Mouse (Mus musculus): ENCODE results near the gene Cul7.

Gene Cul7

DNA sequence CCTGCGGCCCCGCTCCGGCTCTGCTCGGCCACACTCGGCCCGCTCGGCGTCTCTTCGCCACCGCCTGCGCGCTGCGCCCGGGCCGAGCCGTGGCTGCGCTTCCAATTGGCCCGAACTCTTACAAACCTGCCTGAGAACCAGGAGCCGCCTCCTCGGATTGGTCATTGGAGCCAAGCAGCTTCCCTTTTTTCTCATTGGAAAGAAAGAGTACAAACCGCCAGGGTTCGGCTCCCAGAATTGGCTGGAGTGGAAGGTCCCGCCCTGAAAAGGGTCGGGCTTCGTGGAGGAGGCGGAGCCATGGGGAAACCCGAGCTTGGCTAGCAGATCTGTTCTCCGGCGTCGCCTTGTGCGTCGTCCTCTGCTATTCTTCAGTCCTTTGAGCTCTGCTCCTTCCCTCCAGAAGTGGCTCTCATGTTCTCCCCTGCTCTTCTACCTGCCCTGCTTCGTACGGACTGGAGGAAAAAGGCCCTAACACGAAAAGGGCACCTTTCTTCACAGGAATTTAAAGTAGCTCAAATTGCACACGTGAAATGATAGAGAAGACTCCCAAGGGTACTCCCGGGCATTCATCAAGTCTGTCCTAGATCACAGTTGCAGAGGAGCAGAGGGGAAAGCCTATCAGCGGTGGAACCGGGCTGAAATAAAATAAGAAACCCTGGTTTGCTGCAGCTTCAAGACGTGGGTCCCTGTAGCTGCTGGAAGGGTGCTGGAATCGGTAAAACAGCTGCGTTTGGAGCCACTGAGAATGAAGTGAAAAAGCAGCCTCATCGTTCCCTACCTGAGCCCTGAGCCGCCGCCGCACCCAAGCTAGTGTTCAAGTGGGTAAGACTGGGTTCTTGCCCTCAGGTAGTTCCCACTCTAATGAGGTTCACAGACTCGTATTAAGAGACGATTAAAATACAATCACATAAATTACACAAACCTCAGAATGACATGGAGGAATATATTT is 55.0 kb downstream of the Cul7 start, which contains the start of gene Ppp2r5d:
TSS of gene Ppp2r5d (minus strand) at position 225 of the 949 bp plus-strand sequence.
- peak; percentile 97 for DNase-seq (ENCODE audit: low read depth, low spot score)

DNA sequence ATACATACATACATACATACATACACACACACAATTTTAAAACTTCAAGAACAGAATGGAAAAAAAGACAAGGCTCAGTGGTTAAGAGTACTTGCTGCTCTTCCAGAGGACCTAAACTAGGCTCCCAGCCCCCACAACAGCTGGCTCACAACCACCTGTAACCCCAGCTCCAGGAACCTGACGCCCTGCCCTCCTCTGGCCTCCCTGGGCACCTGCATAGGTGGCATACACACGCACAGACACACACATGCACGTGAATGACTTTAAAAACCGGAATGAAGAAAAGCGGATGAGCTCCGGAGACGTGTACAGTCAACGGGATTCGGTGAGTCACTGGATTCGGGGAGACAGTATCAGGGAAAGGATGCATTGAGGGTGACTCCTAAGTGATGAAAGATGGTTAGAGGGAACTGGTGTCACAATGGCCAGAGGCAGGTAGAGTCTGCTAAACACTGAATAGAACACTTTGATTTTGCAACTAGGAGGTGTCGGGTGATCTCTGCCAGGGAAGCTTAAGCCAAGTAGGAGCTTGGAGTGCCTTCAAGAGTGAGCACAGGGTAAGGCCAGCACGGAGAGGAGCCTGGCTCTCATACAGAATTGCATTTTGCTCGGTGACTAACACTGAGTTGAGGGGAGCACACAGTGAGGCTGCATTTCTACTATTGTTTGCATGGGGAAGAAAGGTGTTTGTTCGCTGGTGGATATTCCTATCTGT is 56.4 kb downstream of the Cul7 start:
- no peak for DNase-seq (ENCODE audit: low read depth, low spot score)

DNA sequence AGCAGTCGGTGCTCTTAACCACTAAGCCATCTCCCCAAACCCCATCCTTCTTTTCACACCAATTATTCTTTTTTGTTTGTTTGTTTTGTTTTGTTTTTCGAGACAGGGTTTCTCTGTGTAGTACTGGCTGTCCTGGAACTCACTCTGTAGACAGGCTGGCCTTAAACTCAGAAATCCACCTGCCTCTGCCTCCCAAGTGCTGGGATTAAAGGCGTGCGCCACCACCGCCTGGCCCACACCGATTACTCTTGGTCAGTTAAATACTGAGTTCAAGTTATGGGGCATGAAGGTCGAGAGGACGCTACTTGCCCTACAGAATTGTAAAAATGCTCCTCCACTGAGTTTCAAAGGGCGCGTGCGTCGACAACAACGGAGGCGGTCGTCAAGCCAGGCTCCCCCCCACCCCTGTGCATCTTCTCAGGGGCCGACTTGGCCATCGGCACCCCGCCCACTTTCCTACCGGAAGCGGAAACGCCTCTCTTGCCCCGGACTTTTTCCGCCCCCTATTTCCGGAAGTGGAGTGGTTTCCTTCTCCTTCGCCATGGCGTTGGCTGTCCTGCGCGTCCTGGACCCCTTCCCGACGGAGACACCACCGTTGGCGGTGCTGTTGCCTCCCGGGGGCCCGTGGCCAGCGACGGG is 60.9 kb downstream of the Cul7 start, which contains the start of gene Pex6:
TSS of gene Pex6 (plus strand) at position 505 of the 639 bp plus-strand sequence.
- peak; percentile 93 for DNase-seq (ENCODE audit: low read depth, low spot score)

DNA sequence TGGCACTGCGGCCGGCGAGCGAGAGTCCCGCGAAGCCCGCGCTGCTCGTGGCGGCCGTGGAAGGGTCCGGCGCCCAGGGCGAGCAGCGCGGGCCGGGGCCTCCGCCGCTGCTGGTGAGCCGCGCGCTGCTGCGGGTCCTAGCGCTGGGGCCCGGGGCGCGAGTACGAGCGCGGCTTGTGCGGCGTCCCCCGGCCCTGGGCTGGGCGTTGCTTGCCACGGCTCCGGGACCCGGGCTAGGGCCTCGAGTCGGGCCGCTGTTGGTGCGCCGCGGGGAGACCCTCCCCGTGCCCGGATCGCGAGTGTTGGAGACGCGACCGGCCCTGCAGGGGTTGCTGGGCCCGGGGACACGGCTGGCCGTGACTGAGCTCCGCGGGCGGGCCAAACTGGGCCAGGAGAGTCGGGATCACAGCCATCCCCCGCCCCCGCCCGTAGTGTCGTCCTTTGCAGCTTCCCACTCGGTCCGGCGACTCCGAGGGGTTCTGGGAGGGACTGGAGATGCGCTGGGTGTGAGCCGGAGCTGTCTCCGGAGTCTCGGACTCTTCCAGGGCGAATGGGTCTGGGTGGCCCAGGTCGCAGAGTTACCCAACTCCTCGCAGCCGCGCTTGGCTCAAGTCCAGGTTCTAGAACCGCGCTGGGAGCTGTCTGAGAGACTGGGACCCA is 61.6 kb downstream of the Cul7 start:
- peak; percentile 33 for DNase-seq (ENCODE audit: low read depth, low spot score)

DNA sequence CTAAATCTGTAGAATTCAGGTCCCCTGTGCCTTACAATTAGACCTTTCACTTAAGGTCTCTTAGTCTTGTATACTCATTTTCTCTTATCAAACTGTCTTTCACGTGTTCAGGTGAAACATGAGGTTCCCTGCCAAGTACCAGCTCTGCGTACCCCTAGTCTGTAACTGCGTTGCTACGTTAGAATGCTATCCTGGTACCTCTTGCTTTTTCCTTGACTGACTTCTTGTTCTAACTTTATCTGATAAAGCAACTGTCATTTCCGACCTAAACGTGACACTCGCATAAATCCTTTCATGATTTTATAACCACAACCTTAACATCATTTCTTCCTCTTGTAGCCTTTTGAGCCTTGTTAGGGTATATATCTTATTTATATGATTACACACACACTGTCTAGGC is 62.3 kb downstream of the Cul7 start:
- DNase-seq (ENCODE audit: low read depth, low spot score), result peak; percentile 44

DNA sequence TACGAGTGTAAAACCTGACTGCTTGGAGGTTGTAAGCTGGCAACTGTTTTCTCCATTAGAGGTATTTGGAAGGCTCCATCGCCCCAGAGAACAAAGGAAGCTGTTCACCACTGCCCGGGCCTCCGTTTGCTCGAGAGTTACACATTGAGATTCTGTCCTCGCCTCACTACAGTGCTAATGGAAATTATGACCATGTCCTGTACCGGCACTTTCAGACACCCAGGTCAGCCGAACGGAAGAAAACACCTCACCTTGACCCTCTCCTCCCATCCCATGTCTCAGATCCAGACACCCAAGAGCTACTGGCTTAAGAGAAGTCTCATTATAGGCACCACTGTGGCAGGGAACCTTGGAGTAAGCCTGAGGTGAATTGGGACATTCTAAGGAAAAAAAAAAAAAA is 63.7 kb downstream of the Cul7 start:
- no peak for DNase-seq (ENCODE audit: low read depth, low spot score)

Measured in CD4-positive, CD25-positive, alpha-beta regulatory T cell, adult 2 months (primary cell).